Mouse (Mus musculus) cerebellum, adult (tissue): ENCODE results near the gene P4ha2.

Experiments
- ATAC-seq: cut with Nextera tagmentation; 2 replicates; pipeline ENCODE4 v1.9.2; 2017; ENCODE audit warnings: mild to moderate bottlenecking, moderate library complexity, mixed read lengths; ENCODE audit not compliant: insufficient number of reproducible peaks, low FRiP score, low TSS enrichment

Gene P4ha2

DNA sequence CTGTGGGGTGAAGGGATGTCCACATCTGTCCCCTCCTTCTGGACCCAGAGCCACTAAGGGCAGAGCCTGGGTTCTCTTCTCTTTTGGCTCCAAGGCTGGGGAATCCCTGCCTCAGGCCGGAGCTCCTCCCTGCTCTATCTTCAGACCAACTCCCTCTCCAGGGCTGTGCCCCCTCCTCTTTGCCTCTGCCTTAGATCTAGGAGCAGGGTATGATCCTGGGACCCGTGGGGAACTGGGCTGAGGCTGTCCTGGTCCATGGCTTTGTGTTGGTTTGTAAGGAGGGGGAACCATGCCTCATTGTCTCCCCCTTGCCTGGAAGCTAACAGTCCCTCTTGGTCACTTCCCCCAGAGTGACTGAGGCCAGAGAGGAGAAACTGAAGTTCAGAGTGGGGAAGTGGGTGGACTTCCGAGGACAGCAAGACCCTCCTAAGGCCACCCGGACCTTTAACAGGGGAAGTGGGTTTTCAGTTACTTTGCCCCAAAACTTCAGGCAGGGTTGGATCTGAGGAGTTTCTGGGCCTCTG lies 31.8 kb upstream of the P4ha2 start:
- ATAC-seq = no peak

DNA sequence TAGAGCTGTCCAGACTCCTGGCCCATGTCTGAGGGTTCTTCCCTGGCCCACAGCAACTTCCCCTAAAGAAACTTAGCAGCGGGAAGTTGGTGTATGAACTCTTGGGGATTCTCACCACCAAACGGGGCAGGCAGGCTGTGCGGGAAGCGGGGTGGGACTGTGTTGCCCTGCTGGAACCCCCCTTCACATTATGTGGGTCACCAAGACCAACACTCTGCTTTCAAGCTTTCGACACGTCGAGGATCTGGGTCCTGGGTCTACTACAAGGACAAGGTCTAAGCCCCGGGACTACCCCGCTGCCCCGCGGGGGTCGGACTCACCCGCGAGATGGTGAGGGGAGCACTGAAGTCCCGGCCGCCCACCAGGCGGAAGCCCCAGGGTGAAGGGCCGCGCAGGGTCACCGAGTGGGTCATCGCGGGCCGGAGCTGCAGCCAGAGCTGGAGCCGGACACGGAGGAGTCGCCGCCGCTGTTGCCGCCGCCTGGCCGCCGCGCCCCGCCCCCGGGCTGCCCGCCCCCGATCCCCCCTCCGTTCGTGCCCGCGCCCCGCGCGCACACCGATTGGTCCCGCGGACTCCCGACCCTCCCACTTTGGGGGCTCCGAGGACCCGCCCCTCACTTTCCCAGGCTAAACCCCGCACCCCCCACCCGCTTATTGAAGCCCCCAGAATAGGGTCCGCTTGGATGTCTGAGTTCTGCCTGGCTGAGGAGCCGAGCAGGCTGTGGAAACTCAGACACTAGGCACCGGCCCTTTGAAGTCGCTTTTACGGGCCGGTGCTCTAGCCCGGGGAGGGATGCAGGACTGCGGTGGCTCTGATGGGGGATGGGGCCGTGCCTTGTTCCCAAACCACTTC lies 31.1 kb upstream of the P4ha2 start, which contains the start of gene Pdlim4:
Gene Pdlim4 (minus strand): TSS at position 495 of the 852 bp plus-strand sequence.
- no peak for ATAC-seq

DNA sequence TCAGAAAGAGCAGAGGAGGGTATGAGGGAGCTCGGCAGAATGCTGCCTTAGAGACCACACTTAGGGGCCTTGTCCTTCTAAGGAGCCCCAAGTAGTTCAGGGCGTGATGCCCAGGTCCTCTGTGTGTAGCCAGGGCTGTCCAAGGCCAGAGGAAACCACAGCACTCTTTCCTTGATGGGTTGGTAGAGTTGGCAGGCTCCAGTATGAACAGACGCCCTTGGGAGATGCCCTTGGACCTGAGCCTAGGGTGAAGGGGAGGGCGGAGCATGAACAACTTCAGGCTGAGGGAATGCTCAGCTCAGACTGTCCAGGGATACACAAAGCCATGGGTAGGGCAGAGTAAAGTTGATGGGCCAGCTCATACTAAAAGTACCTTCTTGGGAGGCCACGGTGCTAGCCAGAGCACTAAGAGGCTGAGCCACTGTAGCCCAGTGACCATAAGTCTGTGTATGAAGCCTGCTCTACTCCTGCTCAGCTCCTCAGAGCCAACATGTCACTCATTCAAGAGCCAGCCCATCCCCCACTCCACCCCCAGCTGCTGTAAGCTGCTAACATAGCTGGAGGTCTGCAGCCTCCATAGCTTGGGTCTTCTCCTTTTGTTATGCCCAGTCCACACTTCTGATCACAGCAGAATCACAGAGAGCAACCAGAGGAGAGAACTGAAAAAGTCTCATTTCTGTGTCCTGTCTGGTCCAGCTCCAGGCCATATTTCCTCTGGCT lies 28.0 kb upstream of the P4ha2 start:
- ATAC-seq = peak; percentile 38; the same call in 1 of the 2 replicates

DNA sequence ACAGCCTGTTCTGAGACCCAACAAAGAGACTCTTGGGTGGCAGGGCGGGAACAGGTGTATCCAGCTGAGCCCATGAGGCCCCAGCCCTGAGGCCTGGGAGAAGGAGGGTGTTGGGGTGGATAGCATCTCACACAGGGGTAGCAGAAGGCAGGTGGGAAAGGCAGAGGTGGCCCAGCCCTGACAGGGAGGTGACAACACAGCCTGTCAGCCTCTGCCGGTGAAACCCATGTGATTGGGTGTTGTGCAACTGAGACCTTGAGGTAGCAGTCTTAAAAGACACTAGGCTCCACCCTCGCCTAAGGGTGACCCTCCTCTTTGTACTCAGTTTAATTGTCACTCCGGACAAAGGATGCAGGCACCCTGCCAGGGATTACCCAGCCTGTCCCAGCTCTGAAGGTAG lies 26.6 kb upstream of the P4ha2 start:
- no peak for ATAC-seq

DNA sequence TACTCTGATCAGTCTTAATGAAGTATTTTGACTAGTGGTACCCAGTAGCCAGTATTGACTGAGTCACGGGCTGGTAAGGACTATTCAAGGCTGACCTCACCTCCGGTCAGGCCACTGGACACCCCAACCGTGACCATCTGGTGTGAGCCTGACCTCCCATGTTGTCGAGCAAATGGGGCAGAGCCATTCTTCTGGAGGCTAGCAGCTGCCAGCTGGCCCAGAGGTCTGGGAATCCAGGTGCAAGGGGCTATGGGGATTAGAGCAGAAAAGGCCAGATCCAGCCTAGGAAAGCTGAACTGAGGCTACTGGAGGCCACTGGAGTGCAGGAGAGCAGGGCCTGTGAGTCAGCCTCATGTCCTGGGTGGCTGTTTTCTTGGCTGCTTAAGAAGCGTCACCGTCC lies 24.5 kb upstream of the P4ha2 start:
- no peak for ATAC-seq

DNA sequence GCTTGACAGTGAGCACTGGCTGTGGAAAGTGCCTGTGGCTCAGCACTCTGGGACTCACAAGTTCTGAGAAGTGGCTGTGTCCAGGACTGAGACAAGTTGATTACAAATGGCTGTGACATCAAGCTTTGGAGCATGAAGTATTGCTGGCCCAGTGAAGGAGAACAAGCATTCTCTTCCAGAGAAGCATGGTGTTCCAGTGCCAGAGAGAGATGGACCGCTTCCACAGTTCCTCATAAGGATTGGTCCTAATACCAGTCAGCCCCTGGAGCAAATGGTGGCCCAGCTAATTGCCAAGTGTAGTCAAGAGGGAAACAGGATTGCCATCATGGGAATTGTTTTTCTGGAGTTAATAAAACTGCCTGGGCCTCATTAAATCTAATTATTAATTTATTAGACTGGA lies 23.8 kb upstream of the P4ha2 start:
- ATAC-seq = no peak

DNA sequence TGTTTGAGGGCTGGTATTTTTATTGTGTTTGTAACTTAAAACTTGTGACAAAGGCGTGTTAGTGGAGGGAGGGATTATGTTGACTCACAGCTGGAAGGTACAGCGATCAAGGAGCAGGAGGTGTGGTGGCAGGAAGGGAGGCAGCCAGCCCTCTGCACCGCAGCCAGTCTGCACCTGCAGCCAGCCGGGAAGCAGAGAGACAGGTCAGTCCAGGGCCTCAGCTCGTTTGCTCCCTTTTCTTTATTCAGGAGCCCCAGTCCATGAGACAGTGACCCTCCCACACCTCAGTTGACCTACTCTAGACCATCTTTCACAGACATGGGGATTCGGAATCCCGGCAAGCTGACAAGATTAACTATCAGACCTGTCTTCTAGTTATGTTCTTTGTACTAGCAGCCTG lies 19.5 kb upstream of the P4ha2 start:
- no peak for ATAC-seq

DNA sequence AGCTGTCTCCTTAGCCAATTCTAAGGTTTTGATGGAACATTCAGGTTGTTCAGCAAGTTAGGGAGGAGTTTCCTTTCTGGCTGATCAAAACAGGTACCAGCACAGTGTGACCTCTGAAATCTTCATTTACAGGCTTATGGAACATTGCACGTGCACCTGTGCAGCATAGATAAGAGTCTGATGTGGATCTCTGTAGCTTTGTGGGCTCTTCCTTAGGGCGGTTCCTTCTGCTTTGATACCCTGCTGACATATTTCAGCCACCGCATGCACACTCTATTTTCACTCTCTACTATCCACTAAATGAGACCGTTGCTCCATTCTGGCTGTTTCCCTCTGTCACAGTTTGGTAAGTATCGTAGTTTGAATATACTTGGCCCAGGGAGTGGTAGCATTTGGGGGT lies 17.2 kb upstream of the P4ha2 start:
- ATAC-seq = no peak

DNA sequence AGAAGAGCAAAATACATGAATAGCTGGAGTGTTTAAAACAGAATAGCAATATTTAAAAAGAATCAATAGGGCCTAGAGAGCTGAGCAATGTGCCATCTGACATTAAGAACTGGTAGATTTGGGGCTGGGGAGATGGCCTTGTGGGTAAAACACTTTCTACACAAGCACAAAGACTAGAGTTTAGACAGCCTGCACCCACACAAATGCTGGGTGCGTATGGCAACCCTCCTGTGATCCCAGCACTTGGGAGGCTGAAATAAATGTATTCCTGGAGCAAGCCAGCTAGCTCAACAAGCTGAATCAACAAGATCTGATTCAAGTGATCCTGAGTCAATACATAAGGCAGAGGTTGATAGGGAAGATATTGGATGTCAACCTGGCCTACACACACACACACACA lies 14.9 kb upstream of the P4ha2 start:
- ATAC-seq = no peak

DNA sequence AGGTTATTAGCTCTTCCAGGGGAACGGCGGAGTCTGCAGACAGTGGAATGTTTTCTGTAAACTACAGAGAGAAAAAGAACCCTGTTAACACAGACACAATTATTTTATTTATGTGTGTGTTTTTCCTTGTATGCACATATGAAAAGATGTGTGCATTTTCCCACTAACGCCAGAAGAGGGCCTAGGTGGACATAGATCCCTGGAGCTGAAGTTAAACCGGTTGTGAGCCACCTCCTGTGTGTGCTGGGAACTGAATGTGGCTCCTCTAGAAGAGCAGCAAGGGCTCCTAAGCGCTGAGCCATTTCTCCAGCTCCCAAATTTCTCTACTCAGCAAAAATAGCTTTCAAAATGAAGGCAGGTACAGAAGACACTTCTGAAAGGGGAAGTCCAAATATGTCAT lies 14.1 kb upstream of the P4ha2 start:
- ATAC-seq = no peak

DNA sequence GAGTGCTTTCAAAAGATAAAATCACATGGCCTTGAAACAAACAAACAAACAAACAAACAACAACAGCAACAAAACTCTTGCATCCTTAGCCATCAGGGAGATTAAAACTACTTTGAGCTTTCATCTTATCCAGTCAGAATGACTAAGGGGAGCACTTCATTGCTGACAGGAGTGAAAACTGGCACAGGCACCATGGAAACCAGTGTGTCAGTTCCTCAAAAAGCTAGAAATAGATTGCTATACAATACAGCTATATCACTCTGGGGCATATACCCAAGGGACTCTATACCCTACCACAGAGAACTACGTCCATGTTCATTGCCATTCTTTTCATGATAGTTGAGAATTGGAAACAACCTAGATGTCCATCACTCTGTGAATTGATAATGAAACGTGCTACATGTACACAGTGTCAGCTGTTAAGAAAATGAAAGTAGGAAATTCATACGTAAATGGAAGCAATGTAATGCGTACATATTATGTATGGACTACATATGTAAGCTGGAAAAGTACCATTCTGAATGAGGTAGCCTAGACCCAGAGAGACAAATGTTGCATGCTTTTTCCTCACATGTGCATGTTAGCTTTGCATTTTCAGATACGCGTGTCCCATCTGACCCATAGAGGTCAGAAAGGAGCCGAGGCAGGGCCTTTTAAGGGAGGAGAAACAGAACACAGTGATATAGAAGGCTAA lies 11.5 kb upstream of the P4ha2 start:
- ATAC-seq = no peak

DNA sequence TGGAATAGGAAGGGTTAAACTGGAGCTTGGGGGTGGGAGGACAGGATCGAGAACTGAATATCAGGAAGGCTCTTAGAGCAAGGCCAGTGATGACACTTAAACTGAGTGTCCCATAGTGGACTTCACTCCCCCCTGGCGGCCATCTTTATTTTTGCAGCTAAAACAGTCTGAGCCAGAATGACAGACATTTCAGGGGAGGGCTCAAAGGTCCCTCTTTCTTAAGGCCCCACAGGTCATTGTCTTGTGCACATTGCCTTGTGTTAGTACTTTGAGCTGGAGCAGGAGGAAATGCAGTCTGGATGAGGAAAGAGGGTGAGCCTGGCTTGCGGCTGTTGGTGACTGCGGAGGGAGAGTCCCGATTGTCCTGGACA lies 11.0 kb upstream of the P4ha2 start:
- ATAC-seq = peak; percentile 45

DNA sequence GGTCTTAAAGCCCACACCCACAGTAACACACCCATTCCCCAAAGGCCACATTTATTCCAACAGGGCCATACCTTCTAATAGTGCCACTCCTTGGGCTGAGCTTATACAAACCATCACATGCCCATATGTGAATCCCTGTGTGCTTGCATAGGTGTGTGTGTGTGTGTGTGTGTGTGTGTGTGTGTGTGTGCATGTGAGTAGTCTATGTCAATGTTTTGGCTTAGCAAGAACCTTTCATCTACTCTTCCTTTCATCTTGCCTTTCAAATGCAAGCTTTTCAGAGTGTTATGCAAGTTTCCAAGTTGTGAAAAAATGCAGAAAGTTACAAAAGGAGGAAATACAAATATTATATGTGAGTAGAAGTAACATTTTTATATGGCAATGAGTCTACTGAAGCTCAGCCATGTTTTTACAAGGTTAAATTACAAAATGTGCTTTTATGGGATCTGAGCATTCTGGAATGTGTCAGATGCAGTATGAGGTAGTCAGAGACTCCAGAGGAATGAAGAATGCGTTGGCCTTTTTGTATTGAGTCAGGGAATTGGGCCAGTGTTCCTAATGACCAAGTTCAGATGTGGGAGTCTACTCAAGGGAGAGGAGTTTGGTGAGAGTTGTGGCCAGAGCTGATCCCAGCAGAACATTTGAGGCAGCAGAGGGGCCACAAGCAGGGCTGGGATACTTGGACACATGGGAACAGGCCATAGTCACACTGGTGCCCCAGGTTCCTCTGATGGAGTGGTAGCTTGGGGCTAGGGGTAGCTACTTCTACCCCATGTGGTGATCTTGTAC lies 9.6 kb upstream of the P4ha2 start:
- no peak for ATAC-seq

DNA sequence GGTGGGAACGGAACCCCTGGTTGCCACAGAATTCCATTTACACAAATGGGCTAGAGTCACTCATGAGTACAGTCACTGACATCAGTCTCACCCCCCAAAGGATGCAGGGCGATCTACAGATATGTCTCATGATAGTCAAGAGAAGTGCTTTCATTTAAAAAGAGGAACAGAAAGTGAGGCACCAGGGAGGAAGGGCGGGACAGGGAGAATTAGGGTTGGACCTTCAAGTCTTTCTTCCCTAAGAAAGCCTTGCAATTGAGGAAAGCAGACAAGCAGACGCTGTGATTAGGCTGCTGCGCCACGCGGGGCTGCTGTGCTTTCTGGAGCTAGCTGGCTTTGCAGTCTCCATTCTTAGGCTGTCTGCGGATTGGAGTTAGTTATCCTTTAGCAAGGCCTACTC lies 8.2 kb upstream of the P4ha2 start:
- ATAC-seq = no peak

DNA sequence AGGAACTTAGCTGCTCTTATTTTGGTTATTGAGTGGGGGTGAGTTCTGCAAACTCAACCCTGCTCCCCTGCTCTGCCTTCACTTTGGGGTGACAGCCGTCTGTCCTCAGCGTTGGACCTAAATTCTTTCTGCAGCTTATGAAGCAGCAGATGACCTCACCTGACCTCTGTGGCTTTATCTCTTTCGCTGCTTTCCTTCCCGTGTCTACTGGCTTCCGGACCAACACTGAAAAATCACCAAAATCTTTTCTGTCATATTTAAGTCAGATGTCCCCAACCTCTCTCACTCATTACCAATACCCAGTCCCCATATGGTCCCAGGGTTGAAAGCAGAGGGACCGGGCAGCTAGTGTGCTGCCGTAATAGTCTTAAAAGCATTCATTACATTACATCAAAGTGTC lies 7.7 kb upstream of the P4ha2 start:
- no peak for ATAC-seq

DNA sequence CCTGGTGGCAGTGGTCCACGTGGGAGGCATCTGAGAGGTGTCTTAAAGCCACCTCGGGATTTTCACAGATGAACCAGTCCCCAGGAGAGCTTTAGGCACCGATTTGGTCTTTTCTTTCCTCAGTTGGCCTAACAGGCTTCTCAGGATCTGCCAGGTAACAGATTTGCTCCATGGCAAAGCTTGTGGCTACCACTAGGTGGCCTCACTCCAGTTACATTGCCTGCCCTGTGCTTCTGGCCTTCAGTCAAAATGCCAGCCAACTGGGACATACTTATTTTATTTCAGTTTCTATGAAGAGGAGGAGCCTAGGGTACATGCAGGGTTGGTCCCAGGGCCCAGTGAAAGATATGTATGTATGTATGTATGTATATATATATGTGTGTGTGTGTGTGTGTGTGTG lies 6.9 kb upstream of the P4ha2 start:
- no peak for ATAC-seq

DNA sequence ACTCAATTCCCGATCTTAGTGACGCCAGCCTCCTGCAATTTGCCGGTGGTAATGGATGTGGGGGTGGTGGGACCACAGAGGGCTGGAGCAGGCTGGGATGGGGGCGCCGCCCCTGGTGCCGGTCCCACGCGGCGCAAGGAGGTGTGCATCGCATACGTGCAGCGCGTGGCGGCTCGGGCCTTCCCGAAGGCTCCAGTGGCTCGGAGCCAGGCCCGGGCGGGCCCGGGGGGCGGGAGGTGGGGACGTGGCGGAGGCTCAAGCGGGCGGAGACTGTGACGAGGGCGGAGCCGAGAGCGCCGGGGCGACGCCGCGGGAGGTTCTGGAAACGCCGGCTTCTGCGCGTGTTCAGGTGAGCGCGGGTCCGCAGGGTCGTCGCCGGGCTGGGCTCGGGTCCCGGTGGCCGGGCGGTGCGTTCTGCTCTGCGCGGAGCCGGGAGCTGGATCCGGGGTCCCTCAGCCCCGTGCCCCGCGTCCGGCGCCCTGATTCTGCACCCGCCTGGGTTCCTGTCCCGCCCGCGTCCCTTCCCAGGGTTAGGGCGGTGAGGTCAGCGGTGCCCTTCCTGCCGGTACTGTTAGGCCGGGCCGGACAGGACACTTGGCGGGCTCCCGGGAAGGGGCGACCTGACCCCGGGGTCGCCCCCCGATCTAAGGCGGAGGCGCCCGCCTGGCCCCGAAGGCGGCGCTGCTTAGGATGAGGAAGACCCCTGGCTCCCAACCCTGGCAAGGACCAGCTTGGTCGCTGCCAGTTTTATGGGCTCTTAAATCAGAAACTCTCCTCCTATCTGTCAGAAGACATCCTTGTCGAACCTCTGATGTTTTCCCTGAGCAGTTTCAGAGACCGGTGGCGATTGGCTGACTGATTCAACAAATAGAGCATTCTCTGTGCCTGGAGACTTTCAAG lies 1.0 kb downstream of the P4ha2 start:
- peak; percentile 45; the same call in 1 of the 2 replicates for ATAC-seq

DNA sequence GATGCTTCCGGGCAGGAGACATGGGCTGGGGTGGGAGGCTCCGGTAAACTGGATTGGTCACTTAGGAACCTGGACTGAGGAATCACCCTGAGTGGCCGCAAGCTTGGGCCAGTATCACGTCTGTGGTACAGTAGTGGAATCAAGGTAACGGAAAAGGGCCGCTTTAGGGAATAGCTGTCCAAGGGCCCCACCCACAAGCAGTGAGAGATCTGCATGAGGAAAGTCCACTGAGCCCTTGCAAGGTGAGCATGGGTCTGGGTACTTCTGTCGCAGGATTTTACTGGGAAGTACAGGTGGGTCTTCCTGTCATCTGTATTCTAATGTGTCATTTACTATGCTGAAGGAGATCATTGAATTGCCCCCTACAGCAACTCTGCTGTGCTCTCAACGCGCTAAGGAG lies 1.8 kb downstream of the P4ha2 start:
- no peak for ATAC-seq

DNA sequence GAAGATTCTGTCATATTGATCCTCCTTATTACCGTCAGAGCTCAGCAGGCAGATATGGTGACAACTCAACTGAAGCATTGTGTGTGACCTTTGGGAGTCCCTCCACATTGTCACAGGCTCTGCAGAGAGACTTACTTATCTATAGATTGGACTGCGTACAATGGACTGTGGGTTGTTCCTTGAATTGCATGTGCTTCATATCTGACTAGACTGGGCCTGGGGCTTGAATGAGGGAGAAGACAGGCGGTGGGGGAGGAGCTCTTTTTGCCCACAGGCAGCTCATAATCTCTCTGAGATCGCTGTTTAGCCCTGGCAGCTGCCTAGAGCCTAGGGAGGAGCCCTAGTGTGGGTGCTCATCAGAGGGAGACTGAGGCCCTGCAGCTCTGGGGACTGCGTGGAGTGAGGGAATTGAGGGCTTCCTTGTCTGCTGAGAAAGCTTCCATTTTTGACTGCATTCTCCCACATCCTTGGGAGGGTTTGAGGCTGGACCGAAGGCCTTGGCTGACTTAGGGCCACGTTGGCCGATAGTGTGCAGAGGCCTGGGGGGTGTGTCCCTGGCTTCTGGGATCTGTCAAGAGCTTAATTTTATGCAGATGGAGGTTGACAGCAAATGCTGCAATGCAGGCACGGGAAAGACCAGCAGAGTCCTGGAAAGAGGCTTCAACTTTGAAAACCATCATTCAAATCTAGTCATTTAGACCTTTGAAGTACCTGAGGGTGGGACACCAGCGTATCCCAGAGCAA lies 3.0 kb downstream of the P4ha2 start:
- ATAC-seq = no peak
